Mouse (Mus musculus) midbrain, embryonic 10.5 days (tissue): ENCODE measurements around the gene Lrrc56. TPM values are rescaled to one million over a fixed set of nuclear protein-coding genes. Genes with fewer than 3 reads are reported as not detected.

Experiments
- DNase-seq: peaks from one replicate; pipeline ENCODE4 v3.0.0-alpha.2; 2017; ENCODE audit warnings: low spot score
- H3K27ac ChIP-seq: fragments of 300-500 bp; sonication (generic); replicated peaks from 2 replicates; pipeline ENCODE4 v1.5.1; 2016; ENCODE audit warnings: mild to moderate bottlenecking
- H3K27me3 ChIP-seq: fragments of 300-500 bp; sonication (generic); 2 replicates; pipeline ENCODE4 v1.6.1; 2016; ENCODE audit warnings: low read depth, mild to moderate bottlenecking; ENCODE audit not compliant: poor library complexity, severe bottlenecking
- H3K36me3 ChIP-seq: fragments of 300-500 bp; sonication (generic); 2 replicates; pipeline ENCODE4 v1.6.1; 2016; ENCODE audit warnings: mild to moderate bottlenecking, moderate library complexity
- H3K4me1 ChIP-seq: fragments of 300-500 bp; sonication (generic); 2 replicates; pipeline ENCODE4 v1.6.1; 2016
- H3K4me3 ChIP-seq: fragments of 300-500 bp; sonication (generic); 2 replicates; pipeline ENCODE4 v1.5.1; 2016; ENCODE audit warnings: mild to moderate bottlenecking, moderate library complexity
- H3K9me3 ChIP-seq: fragments of 300-500 bp; sonication (generic); replicated peaks from 2 replicates; pipeline ENCODE4 v1.6.1; 2016; ENCODE audit warnings: mild to moderate bottlenecking
- whole genome bisulfite sequencing: fragments of 180-500 bp; shearing (Covaris S2); methylation state at CpG from one replicate; pipeline ENCODE4 v1.1.7; 2016; 5-methylcytosine and 5-hydroxymethylcytosine counted together
- polyA plus RNA-seq: library from polyadenylated mRNA; unstranded; fragments of >200 nt; fragmentation: Nextera tagmentation; extraction: Ambion mirVana; gene quantifications from 2 replicates; pipeline ENCODE4 v1.2.1, GENCODE M21; 2016

The Lrrc56 gene
- polyA plus RNA-seq, 1 experiment from 2014 or later, result 14.4 TPM

DNA sequence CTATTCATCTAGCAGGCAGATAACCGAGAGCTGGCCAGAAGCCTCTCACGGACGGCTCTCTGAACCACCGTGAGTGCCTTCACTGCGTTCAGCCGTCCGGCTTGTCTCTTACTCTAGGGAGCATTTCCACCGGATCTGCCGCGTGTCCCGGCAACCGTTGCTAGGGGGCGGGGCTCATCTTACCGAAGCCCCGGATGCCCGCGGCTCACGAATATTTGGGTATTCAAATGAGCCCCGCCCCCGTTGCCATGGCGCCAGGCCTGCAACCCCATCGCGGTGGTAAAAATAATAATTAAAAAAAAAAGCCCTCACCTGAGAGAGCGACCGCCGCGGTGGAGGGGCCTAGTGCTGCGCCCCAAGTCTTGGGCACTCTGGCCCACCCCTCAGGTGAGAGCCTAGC lies 873 bp downstream of the Lrrc56 start:
- Histone ChIP-seq H3K9me3 (no peaks in the 10 kb centered on the region), H3K27ac (peak overlapping the region; percentile 94), H3K4me3 (peak overlapping the region; percentile 87), H3K27me3 (no peaks in the 10 kb centered on the region), H3K36me3 (peaks cover 37% of the 10 kb centered on the region), H3K4me1 (peaks cover 42% of the 10 kb centered on the region)
- 1% methylated on average over 28 of the region's 28 CpGs for WGBS
- peak; percentile 97 for DNase-seq

DNA sequence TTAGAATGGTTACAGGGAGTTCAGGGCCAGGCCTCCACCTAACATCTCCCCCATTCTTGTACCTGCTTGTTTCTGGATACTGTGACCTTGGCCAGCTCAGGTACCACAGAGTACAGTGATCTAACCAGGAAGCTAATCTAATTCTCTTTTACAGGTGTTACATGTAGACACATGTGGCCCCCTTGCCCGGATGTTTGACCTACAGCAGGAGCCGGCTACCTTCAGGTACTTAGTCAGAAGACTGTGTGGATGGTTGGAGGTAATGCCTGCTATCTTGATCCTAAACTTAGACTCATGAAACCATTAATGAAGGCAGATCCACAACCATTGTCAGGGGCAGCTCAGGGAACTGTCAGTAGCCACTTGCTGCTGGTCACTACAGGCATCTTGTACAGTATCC lies 1.8 kb downstream of the Lrrc56 start:
- 94% methylated on average over 2 of the region's 2 CpGs for WGBS
- Histone ChIP-seq H3K36me3 (peaks cover 29% of the 10 kb centered on the region), H3K4me1 (peaks cover 42% of the 10 kb centered on the region), H3K27ac (no peak overlapping the region; the same call in 1 of the 2 replicates), H3K27me3 (no peaks in the 10 kb centered on the region), H3K4me3 (peak overlapping the region; percentile 87), H3K9me3 (no peaks in the 10 kb centered on the region)
- DNase-seq, result no peak

DNA sequence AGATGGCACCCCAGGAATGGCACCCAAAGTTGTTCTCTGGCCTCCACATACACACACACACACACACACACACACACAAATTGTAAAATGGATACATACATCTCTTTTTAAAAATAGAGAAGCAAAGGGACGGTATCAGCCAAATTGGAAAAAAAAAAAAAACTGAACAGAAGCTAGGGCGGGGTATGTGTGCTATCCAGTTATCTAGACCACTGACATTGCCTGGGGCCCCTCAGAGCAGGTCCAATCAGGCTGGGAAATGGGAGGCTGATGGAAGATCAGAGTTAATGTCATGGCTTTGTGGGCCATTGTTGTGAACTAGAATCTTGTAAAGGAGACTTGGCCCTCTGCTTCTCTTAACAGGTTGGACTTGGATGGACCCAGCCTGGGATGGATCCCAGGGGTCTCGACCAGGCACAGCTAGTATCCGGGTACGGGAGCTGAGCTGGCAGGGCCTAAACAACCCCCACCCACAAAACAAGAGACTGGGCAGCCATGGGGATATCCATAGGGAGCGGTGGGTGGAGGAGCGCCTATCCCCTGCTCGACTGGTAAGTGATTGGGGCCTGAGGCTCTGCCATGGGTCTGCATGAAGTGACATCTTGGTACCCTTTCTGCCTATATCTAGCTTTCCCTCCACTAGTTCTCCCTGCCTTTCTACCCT lies 2.8 kb downstream of the Lrrc56 start:
- DNase-seq, result no peak
- H3K36me3 ChIP-seq, result peaks cover 19% of the 10 kb centered on the region
- no peak overlapping the region for H3K4me3 ChIP-seq
- no peaks in the 10 kb centered on the region for H3K27me3 ChIP-seq
- 95% methylated on average over 8 of the region's 8 CpGs for WGBS
- H3K27ac ChIP-seq, result no peak overlapping the region
- no peaks in the 10 kb centered on the region for H3K9me3 ChIP-seq
- H3K4me1 ChIP-seq, result peaks cover 39% of the 10 kb centered on the region

DNA sequence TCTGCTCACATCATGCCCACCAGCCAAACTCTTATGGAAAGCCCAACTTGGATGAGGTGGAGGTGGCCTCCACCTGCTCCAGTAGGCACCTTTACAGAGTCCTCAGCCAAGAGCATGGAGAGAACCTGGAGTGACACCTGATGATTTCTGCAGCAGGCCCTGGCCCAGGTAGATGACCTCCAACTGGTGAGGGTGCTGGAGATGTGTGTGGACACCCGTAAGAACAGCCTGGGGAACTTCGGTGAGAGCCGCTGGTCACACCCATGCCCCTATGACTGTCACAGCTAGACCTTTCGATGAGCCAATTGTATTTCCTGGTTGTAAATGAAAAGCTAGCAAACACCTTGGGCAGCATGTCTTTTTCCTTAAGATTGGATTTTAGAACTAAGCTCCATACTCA lies 4.2 kb downstream of the Lrrc56 start:
- H3K36me3 ChIP-seq, result peaks cover 11% of the 10 kb centered on the region; the same call in 1 of the 2 replicates
- no peaks in the 10 kb centered on the region for H3K27me3 ChIP-seq
- WGBS, result 94% methylated on average over 4 of the region's 4 CpGs
- peaks cover 26% of the 10 kb centered on the region for H3K4me1 ChIP-seq
- no peak overlapping the region for H3K4me3 ChIP-seq
- no peak overlapping the region for H3K27ac ChIP-seq
- DNase-seq, result no peak
- no peaks in the 10 kb centered on the region for H3K9me3 ChIP-seq

DNA sequence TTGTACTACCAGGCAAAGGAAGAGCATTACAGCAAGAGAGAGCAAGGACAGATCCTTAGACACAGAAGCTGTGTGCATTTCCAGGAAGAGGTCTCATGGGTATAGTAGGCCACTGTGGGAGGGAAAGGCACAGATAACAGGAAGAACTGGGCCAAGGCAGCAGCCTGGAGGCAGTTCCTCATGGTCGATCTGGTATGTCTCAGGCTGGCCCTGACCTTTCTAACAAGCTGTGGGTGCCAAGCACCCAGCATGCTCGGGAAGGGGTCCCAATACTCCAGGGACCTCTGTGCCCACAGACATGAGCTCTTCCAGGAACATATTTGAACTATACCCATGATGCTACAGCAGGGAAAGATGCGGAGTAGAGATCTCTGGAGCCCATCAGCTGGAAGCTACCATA lies 10.6 kb downstream of the Lrrc56 start:
- 0 out of 2 replicates have a peak, but pooled peaks cover 3% of the 10 kb centered on the region for H3K36me3 ChIP-seq
- 81% methylated on average over 3 of the region's 3 CpGs for WGBS
- H3K27ac ChIP-seq, result no peak overlapping the region
- H3K27me3 ChIP-seq, result no peaks in the 10 kb centered on the region
- DNase-seq, result no peak
- no peaks in the 10 kb centered on the region for H3K4me1 ChIP-seq
- H3K4me3 ChIP-seq, result no peak overlapping the region
- H3K9me3 ChIP-seq, result no peaks in the 10 kb centered on the region

DNA sequence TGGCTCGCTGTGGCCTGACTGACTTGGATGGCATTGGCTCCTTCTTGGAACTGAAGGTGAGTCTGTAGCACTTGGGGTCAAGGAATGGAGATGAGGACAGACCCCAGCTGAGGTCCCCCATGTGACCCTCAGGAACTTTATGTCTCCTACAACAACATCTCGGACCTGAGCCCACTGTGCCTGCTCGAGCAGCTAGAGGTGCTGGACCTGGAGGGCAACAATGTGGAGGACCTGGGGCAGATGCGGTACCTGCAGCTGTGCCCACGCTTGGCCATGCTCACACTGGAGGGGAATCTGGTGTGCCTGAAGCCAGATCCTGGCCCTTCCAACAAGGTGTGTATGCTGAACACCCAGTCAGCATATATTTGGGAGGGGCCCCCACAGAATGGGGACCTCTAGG lies 11.5 kb downstream of the Lrrc56 start:
- H3K36me3 ChIP-seq, result no peaks in the 10 kb centered on the region
- H3K4me1 ChIP-seq, result 0 out of 2 replicates have a peak, but pooled peaks cover 2% of the 10 kb centered on the region
- H3K27ac ChIP-seq, result no peak overlapping the region
- DNase-seq, result no peak
- H3K4me3 ChIP-seq, result no peak overlapping the region
- no peaks in the 10 kb centered on the region for H3K9me3 ChIP-seq
- WGBS, result 92% methylated on average over 5 of the region's 5 CpGs
- H3K27me3 ChIP-seq, result no peaks in the 10 kb centered on the region

DNA sequence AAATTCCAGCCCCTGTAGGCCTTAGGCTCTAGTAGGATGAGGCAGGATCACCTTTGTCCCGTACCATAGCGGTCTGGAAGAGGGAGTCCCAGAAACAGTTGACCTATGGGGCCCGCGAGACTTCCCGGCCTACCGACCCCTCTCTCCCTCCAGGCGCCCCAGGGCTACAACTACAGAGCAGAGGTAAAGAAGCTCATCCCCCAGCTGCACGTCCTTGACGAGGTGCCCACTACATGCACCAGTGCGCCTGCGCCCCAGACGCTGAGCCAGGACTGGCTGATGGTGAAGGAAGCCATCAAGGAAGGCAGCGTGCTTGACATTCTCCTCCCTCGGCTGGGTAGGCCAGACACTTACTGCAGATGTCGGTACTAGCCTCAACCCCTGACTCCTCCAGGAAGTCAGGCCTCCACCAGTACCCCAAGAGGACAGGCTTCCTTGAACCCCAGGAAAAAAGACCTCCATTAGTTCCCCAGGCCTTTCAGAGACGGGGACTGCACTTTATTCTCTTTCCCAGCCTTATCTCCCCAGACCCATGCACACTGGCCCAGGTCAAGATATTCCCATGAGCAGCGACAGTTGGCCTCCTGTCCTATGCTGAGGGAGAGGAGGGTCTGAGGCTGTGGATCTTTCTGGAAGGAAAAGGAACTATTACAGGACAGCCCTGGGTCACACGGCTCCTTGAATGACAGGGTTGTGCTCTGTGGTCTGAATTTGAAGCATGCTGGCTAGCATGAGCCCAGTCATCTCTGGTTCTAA lies 12.4 kb downstream of the Lrrc56 start:
- DNase-seq, result no peak
- H3K4me1 ChIP-seq, result peaks cover 10% of the 10 kb centered on the region; the same call in 1 of the 2 replicates
- H3K36me3 ChIP-seq, result no peaks in the 10 kb centered on the region
- no peak overlapping the region for H3K27ac ChIP-seq
- WGBS, result 91% methylated on average over 18 of the region's 18 CpGs
- no peaks in the 10 kb centered on the region for H3K27me3 ChIP-seq
- no peaks in the 10 kb centered on the region for H3K9me3 ChIP-seq
- H3K4me3 ChIP-seq, result no peak overlapping the region

DNA sequence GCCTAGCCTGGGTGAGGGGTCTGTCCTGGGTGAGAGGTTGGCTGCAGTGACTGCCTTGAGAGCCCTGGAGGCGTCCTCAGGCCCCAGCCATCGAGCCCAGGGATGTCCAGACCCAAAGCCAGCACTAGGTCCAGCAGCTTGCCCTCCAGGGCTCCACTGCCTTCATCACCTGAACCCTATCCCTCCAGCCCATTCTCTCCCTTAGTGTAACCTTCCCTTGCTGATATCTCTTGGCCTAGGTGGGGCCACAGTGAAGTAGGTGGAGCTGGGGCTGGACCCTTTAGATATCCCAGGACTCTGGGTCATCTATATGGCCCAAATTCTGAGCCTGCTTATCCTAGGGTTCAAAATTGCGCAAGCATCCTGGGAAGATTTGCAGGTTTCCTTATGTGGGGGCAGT lies 15.6 kb downstream of the Lrrc56 start:
- no peaks in the 10 kb centered on the region for H3K27me3 ChIP-seq
- H3K4me3 ChIP-seq, result no peak overlapping the region
- WGBS, result 76% methylated on average over 3 of the region's 3 CpGs
- DNase-seq, result no peak
- H3K36me3 ChIP-seq, result no peaks in the 10 kb centered on the region
- peak overlapping the region; percentile 42; the same call in 1 of the 2 replicates for H3K27ac ChIP-seq
- H3K9me3 ChIP-seq, result no peaks in the 10 kb centered on the region
- peaks cover 29% of the 10 kb centered on the region for H3K4me1 ChIP-seq

DNA sequence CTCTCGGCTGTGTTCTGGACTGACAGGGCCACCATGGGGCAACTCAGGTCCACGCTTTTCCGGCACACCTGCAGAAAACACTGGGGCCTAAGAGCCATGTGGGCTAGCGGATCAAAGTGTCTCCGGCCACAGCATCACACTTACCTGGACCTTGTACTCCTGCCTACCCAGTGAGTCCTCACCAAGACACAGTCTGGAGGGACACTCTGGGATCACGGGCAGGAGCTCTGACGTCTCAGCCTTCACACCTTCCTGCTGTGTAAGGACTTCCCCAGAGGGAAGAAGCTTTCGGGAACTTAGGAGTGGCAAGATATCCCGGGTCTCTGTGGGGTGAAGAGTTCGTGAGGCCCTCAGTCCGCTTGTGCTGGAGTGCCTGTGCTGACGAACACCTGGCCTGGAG lies 16.2 kb downstream of the Lrrc56 start:
- Histone ChIP-seq H3K4me1 (peaks cover 35% of the 10 kb centered on the region), H3K36me3 (no peaks in the 10 kb centered on the region), H3K27me3 (no peaks in the 10 kb centered on the region), H3K9me3 (no peaks in the 10 kb centered on the region), H3K4me3 (no peak overlapping the region), H3K27ac (no peak overlapping the region)
- 86% methylated on average over 12 of the region's 12 CpGs for WGBS
- no peak for DNase-seq

DNA sequence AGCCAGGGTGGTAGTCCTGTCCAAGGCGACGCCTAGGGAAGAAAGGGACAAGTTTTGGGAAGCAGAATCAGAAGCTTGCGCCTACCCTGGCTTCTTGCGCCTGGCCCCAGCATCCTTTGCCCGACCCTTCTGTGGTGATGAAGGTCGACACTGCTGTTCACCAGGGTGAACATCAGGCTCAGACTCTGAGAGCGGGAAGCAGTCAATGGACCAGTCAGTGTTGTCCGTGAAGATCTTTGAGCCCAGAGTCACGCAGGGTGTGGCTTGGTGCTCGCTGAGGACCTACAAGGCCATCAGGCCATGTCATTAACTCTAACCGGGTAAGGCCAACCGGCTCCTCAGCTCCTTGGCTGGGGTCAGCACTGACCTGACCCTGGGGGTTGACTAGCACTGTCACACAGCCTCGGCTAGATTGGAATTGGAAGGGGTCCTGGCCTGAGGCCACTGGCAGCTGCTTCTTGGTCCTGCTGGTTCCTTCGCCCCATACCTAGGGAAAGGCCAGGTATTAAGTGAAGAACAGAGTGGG lies 16.7 kb downstream of the Lrrc56 start:
- no peaks in the 10 kb centered on the region for H3K36me3 ChIP-seq
- H3K4me1 ChIP-seq, result peaks cover 38% of the 10 kb centered on the region
- H3K4me3 ChIP-seq, result no peak overlapping the region
- DNase-seq, result no peak
- WGBS, result 91% methylated on average over 14 of the region's 14 CpGs
- H3K27ac ChIP-seq, result peak overlapping the region; percentile 5; the same call in 1 of the 2 replicates
- no peaks in the 10 kb centered on the region for H3K27me3 ChIP-seq
- H3K9me3 ChIP-seq, result no peaks in the 10 kb centered on the region

DNA sequence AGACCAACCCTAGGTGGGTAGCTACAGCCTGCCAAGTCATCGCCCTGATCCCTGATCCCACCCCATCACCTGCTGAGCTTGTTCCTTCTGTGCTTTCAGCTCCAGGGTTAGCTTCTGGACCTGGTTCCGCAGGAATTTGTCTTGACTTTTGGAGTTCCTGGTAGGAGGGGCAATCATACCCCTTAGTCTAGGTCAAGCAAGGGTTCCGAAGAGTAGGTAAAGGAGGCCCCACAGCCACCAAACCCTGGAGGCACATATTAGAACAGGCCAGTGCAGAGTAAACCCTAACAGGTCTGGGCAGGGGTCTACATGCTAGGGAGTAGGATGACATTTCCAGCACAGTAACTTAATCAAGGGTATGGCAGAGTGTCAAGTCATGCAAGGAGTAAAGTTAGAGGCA lies 19.2 kb downstream of the Lrrc56 start:
- peaks cover 13% of the 10 kb centered on the region for H3K36me3 ChIP-seq
- no peak for DNase-seq
- peak overlapping the region; percentile 97; the same call in 1 of the 2 replicates for H3K27ac ChIP-seq
- H3K9me3 ChIP-seq, result no peaks in the 10 kb centered on the region
- peaks cover 63% of the 10 kb centered on the region for H3K4me1 ChIP-seq
- H3K27me3 ChIP-seq, result no peaks in the 10 kb centered on the region
- 86% methylated on average over 3 of the region's 3 CpGs for WGBS
- H3K4me3 ChIP-seq, result no peak overlapping the region

DNA sequence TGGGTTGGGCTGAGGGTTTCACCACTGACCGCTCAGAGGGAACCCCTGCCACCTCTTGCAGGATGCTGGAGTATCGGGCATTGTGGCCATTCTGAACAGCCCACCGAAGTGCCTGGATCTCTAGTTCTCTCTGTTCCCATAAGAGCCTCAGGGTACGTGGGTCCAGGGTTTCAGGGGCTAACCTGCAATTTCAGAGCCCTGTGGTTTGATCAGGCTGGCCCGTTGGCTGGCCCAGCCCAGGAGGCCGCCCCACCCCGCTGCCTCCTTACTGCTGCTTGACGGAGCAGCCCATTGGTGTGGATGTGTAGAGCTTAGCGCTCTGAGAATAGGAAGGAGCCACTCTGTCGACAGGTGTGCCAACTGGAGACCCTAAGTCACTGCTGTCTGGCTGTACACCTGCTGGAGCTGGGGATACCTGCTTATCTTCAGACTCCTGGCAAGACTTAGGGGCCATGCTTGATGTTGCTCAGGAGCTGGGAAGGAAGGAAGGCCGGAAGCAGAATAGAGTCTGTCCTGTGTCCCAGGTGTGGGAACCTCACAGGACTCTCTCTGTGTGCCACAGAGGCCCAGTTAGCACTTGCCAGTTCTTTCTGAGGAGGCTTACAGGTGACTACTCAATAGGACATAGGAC lies 19.8 kb downstream of the Lrrc56 start, which contains the start of gene Lmntd2:
TSS of gene Lmntd2 (minus strand) at position 476 of the 631 bp plus-strand sequence.
- DNase-seq, result no peak
- Histone ChIP-seq H3K36me3 (peaks cover 19% of the 10 kb centered on the region), H3K27ac (peak within 1 kb of the TSS; percentile 97), H3K27me3 (no peaks in the 10 kb centered on the region), H3K9me3 (no peaks in the 10 kb centered on the region), H3K4me3 (peak within 1 kb of the TSS; percentile 81), H3K4me1 (peaks cover 63% of the 10 kb centered on the region)
- 91% methylated on average over 11 of the region's 11 CpGs for WGBS
